Mouse (Mus musculus): ENCODE measurements around the gene Plekhg2.
A peak's percentile ranks its signal among the peaks of the same experiment; 100 is the strongest.

Gene Plekhg2

GRCm38 (mm10) chr7:28334534-28334933 is 37.9 kb downstream of the Plekhg2 start:
- no peak for DNase-seq

- DNase-seq: no peak
Measured at GRCm38 (mm10) chr7:28328260-28328659, 44.1 kb downstream of the Plekhg2 start.

- no peak for DNase-seq
Measured at GRCm38 (mm10) chr7:28326457-28326856, 45.9 kb downstream of the Plekhg2 start.

GRCm38 (mm10) chr7:28325293-28325692 is 47.1 kb downstream of the Plekhg2 start:
- DNase-seq: no peak

- DNase-seq: peak; percentile 21 to 65
Measured at GRCm38 (mm10) chr7:28321974-28322720, 50.3 kb downstream of the Plekhg2 start.

GRCm38 (mm10) chr7:28318714-28319113 is 53.7 kb downstream of the Plekhg2 start:
- DNase-seq: no peak

GRCm38 (mm10) chr7:28318036-28318435 is 54.4 kb downstream of the Plekhg2 start:
- DNase-seq: no peak

GRCm38 (mm10) chr7:28311926-28312543 is 60.4 kb downstream of the Plekhg2 start, which contains the start of gene Timm50:
Gene Timm50 (minus strand): TSS chr7:28312072.
- peak; percentile 99 for DNase-seq

- peak; percentile 31 to 78 for DNase-seq
Measured at GRCm38 (mm10) chr7:28311151-28311925, 61.1 kb downstream of the Plekhg2 start.

GRCm38 (mm10) chr7:28309737-28310136 is 62.7 kb downstream of the Plekhg2 start:
- no peak for DNase-seq
